Mouse (Mus musculus) liver (tissue): ENCODE measurements around the gene Gm21637.
"Not testable (repeated sequence)": the region's sequence is repeated elsewhere in the genome, so short reads cannot be mapped to it uniquely, and the experiment has no call there.

Experiments
- DNase-seq: peaks from one replicate; pipeline ENCODE4 v3.0.0-alpha.2; 2020; ENCODE audit warnings: mixed read lengths

The Gm21637 gene

GRCm38 (mm10) chrX:31961744-31962143, at the start of gene Gm21637:
Gm21637 (plus strand) TSS chrX:31962044.
- not testable (repeated sequence) for DNase-seq
